ENCODE assay signal across 20 mouse cellular contexts in genomic region chr8:48010977-48011376, GRCm38 (mm10). TPM values are rescaled to one million over a fixed set of nuclear protein-coding genes. Genes with fewer than 3 reads are reported as not detected.
DNase-seq lines count a peak whose midpoint lies in the region; ATAC-seq and TF ChIP-seq lines count a peak whose summit lies in the region.
"Had no signal": no experiment of that assay in that cellular context is flagged by ENCODE, and none has a peak within 500 bp of the region (broad histone marks: within the 10 kb centered on the region; RNA-seq: fewer than 3 reads in every experiment).

No protein-coding gene starts in this region.

- intact Hi-C loops in heart, adult 2 months (cut with DNase I): no loop called here
- intact Hi-C loops in gastrocnemius, postnatal 14 days (cut with DNase I; ENCODE audit: low total_unique reads): loop anchor here (10.0 kb wide), 1 partner anchor 266 kb away; no protein-coding TSS in a partner anchor

- no peak overlapping the region for H3K4me2 ChIP-seq in lung, postnatal 0 days (replicated peaks; ENCODE audit: low read depth, low read length)
- H3K4me2 ChIP-seq: embryonic facial prominence, embryonic 12.5 days; heart, embryonic 13.5 days; hindbrain, embryonic 15.5 days had no signal

- no peak for TF ChIP-seq POLR2A in heart, adult 2 months (IDR thresholded peaks at IDR 0.05; ENCODE audit: insufficient read depth, low read depth, low read length)

- peak; percentile 45 for TF ChIP-seq CTCF in heart, adult 2 months (IDR thresholded peaks at IDR 0.05)
- TF ChIP-seq CTCF in lung, postnatal 0 days (IDR thresholded peaks at IDR 0.05): peak; percentile 24; the same call in 1 of the 2 replicates

- ATAC-seq in lung, postnatal 0 days: no peak
- ATAC-seq: activated CD4-positive, CD25-positive, alpha-beta regulatory T cell, adult 4 months; CD4-positive, CD25-positive, alpha-beta regulatory T cell, adult 4 months; forebrain, embryonic 16.5 days had no signal

- TF ChIP-seq EP300 in heart, adult 2 months (IDR thresholded peaks at IDR 0.05; ENCODE audit: insufficient read depth, low read depth, low read length): no peak
- TF ChIP-seq EP300 in lung, postnatal 0 days (IDR thresholded peaks at IDR 0.05): no peak

- H3K4me1 ChIP-seq in heart, adult 2 months (ENCODE audit: control insufficient read depth, insufficient read depth, low read length): no peaks in the 10 kb centered on the region
- H3K4me1 ChIP-seq in heart, embryonic 10.5 days: no peaks in the 10 kb centered on the region
- H3K4me1 ChIP-seq in lung, postnatal 0 days (ENCODE audit: insufficient read depth, low read depth, low read length): no peaks in the 10 kb centered on the region
- H3K4me1 ChIP-seq: embryonic facial prominence, embryonic 12.5 days; heart, embryonic 13.5 days; hindbrain, embryonic 15.5 days had no signal

- no peaks in the 10 kb centered on the region for H3K36me3 ChIP-seq in heart, adult 2 months (ENCODE audit: control insufficient read depth, insufficient read depth, low read length)
- no peaks in the 10 kb centered on the region for H3K36me3 ChIP-seq in heart, embryonic 10.5 days
- no peaks in the 10 kb centered on the region for H3K36me3 ChIP-seq in lung, postnatal 0 days (ENCODE audit: insufficient read depth, low read length)
- H3K36me3 ChIP-seq: embryonic facial prominence, embryonic 12.5 days; heart, embryonic 13.5 days; hindbrain, embryonic 15.5 days had no signal

- H3K9me3 ChIP-seq in heart, embryonic 10.5 days: no peaks in the 10 kb centered on the region
- H3K9me3 ChIP-seq in lung, postnatal 0 days (ENCODE audit: low read length): no peaks in the 10 kb centered on the region
- H3K9me3 ChIP-seq: embryonic facial prominence, embryonic 12.5 days; heart, embryonic 13.5 days; hindbrain, embryonic 15.5 days had no signal

- no peak overlapping the region for H3K27ac ChIP-seq in heart, adult 2 months
- no peak overlapping the region for H3K27ac ChIP-seq in heart, embryonic 10.5 days
- H3K27ac ChIP-seq in lung, postnatal 0 days (ENCODE audit: low read length): no peak overlapping the region
- H3K27ac ChIP-seq: embryonic facial prominence, embryonic 12.5 days; heart, embryonic 13.5 days; hindbrain, embryonic 15.5 days had no signal

- no peak overlapping the region for H3K9ac ChIP-seq in heart, adult 2 months (ENCODE audit: low read depth, low read length)
- H3K9ac ChIP-seq in lung, postnatal 0 days (replicated peaks; ENCODE audit: low read depth): no peak overlapping the region
- H3K9ac ChIP-seq: embryonic facial prominence, embryonic 12.5 days; heart, embryonic 13.5 days; hindbrain, embryonic 15.5 days had no signal

- H3K79me2 ChIP-seq in heart, adult 2 months (replicated peaks; ENCODE audit: control insufficient read depth, insufficient read depth, low read length): no peaks in the 10 kb centered on the region

- WGBS in heart, adult 2 months: 83% methylated on average over 14 of the region's 14 CpGs
- WGBS in heart, embryonic 10.5 days: 78% methylated on average over 14 of the region's 14 CpGs
- WGBS in lung, postnatal 0 days: 87% methylated on average over 14 of the region's 14 CpGs

- H3K4me3 ChIP-seq in heart, adult 2 months: no peak overlapping the region
- H3K4me3 ChIP-seq in heart, embryonic 10.5 days: no peak overlapping the region
- no peak overlapping the region for H3K4me3 ChIP-seq in lung, postnatal 0 days (ENCODE audit: low read depth, low read length)
- H3K4me3 ChIP-seq: embryonic facial prominence, embryonic 12.5 days; heart, embryonic 13.5 days; hindbrain, embryonic 15.5 days had no signal

- DNase-seq in heart, adult 2 months: no peak
- DNase-seq in heart, embryonic 10.5 days (ENCODE audit: low spot score): no peak
- no peak for DNase-seq in lung, postnatal 0 days (ENCODE audit: low spot score)
- DNase-seq in lung, adult 18-20 months: no peak
- peak; percentile 86 for DNase-seq in R1 (ENCODE audit: low read depth, low spot score)
- DNase-seq in neural tube, embryonic 10.5 days (ENCODE audit: extremely low spot score, low spot score): no peak
- DNase-seq in gastrocnemius, postnatal 14 days: no peak
- DNase-seq: adrenal gland, postnatal 14 days; B cell, adult 2 months; cerebellum, adult 11-12 months; cerebellum, adult 9-10 months; cerebellum, postnatal 25 days; gastrocnemius, postnatal 10 days; heart, postnatal 36 days had no signal

- H3K27me3 ChIP-seq in heart, adult 2 months (ENCODE audit: control insufficient read depth, insufficient read depth, low read length): no peaks in the 10 kb centered on the region
- H3K27me3 ChIP-seq in heart, embryonic 10.5 days (ENCODE audit: insufficient read depth, poor library complexity, severe bottlenecking): no peaks in the 10 kb centered on the region
- H3K27me3 ChIP-seq in lung, postnatal 0 days (replicated peaks; ENCODE audit: insufficient read depth, low read length): no peaks in the 10 kb centered on the region
- H3K27me3 ChIP-seq: embryonic facial prominence, embryonic 12.5 days; heart, embryonic 13.5 days; hindbrain, embryonic 15.5 days had no signal

RNA-seq across cellular contexts. Expression of gene Wwc2, which starts 20.3 kb away (rescaled TPM):
- 10 to 100 TPM; 25.2 to 26.9 TPM for total RNA-seq in heart, adult 2 months (2021)
- 8.3 and 11.0 TPM in 2 replicates for polyA plus RNA-seq in heart, adult 2 months (2012; rRNA removed)
- polyA plus RNA-seq in heart, embryonic 10.5 days (2016; fragmentation: Nextera tagmentation; extraction: Ambion mirVana): 16.7 and 19.2 TPM in 2 replicates
- 19.1 and 23.1 TPM in 2 replicates for polyA plus RNA-seq in lung, postnatal 0 days (2015; fragmentation: Nextera tagmentation; extraction: Ambion mirVana)
- total RNA-seq in gastrocnemius, postnatal 14 days (2021): 10 to 100 TPM in 1 of 2 experiments, 1 to 10 TPM in 1; 9.9 to 10.3 TPM
